In genomic region chr6:99804905-99805245, GRCm38 (mm10) we compare ENCODE assay signal across 9 mouse cellular contexts.
DNase-seq lines count a peak whose midpoint lies in the region; ATAC-seq and TF ChIP-seq lines count a peak whose summit lies in the region.
"Had no signal": no experiment of that assay in that cellular context is flagged by ENCODE, and none has a peak within 500 bp of the region (broad histone marks: within the 10 kb centered on the region; RNA-seq: fewer than 3 reads in every experiment).

No protein-coding gene starts in this region.

- no peak overlapping the region; the same call in 1 of the 2 replicates for H3K9ac ChIP-seq in neural tube, embryonic 11.5 days (ENCODE audit: low read length)
- no peak overlapping the region for H3K9ac ChIP-seq in intestine, postnatal 0 days (ENCODE audit: low read depth, low read length)

- no peak overlapping the region for H3K4me3 ChIP-seq in neural tube, embryonic 11.5 days (ENCODE audit: low read depth, low read length)
- no peak overlapping the region for H3K4me3 ChIP-seq in intestine, postnatal 0 days (ENCODE audit: low read depth, low read length)

- no peak for TF ChIP-seq CTCF in intestine, postnatal 0 days (IDR thresholded peaks at IDR 0.05; ENCODE audit: low read depth)

- peak overlapping the region; percentile 32 for H3K4me2 ChIP-seq in neural tube, embryonic 11.5 days (ENCODE audit: low read depth)
- peak overlapping the region; percentile 47 for H3K4me2 ChIP-seq in intestine, postnatal 0 days (replicated peaks; ENCODE audit: low read depth)

- H3K36me3 ChIP-seq in neural tube, embryonic 11.5 days (ENCODE audit: control insufficient read depth, insufficient read depth, low read length) = no peaks in the 10 kb centered on the region
- H3K36me3 ChIP-seq in intestine, postnatal 0 days (ENCODE audit: control insufficient read depth, insufficient read depth) = no peaks in the 10 kb centered on the region

- no peaks in the 10 kb centered on the region for H3K9me3 ChIP-seq in neural tube, embryonic 11.5 days (ENCODE audit: control insufficient read depth, low read length)
- H3K9me3 ChIP-seq in intestine, postnatal 0 days (ENCODE audit: control insufficient read depth) = no peaks in the 10 kb centered on the region

- 0 out of 2 replicates have a peak, but pooled peaks have one; percentile 15 for ATAC-seq in neural tube, embryonic 11.5 days (ENCODE audit: insufficient read depth, low FRiP score, low TSS enrichment)
- ATAC-seq in intestine, postnatal 0 days = peak; percentile 14; the same call in 1 of the 2 replicates

- H3K27me3 ChIP-seq in neural tube, embryonic 11.5 days (ENCODE audit: control insufficient read depth, insufficient read depth, low read length) = no peaks in the 10 kb centered on the region
- H3K27me3 ChIP-seq in intestine, postnatal 0 days (replicated peaks; ENCODE audit: control insufficient read depth, insufficient read depth, low read length) = no peaks in the 10 kb centered on the region

- intact Hi-C loops in heart, postnatal 36 days (cut with DNase I) = loop anchor here (1.0 to 5.0 kb wide), 7 partner anchors 97 to 1072 kb away; partner anchors contain the start of gene Rybp

- WGBS in neural tube, embryonic 11.5 days = 48% methylated on average over 10 of the region's 10 CpGs
- WGBS in intestine, postnatal 0 days = 18% methylated on average over 10 of the region's 10 CpGs

- DNase-seq in heart, adult 11 months = peak; percentile 89
- no peak for DNase-seq in heart, postnatal 36 days
- DNase-seq in neural tube, embryonic 11.5 days (ENCODE audit: low spot score) = no peak
- no peak for DNase-seq in neural tube, embryonic 10.5 days (ENCODE audit: extremely low spot score, low spot score)
- DNase-seq in testis, postnatal 10 days (ENCODE audit: low spot score) = peak; percentile 46
- DNase-seq in lung, adult 18-20 months = no peak
- no peak for DNase-seq in thymus, postnatal 14 days

- 0 out of 2 replicates have a peak, but pooled peaks cover 5% of the 10 kb centered on the region for H3K4me1 ChIP-seq in neural tube, embryonic 11.5 days (ENCODE audit: control insufficient read depth, insufficient read depth, low read length)
- H3K4me1 ChIP-seq in intestine, postnatal 0 days (replicated peaks; ENCODE audit: control insufficient read depth, insufficient read depth, low read length) = 0 out of 2 replicates have a peak, but pooled peaks cover 5% of the 10 kb centered on the region

- H3K27ac ChIP-seq in neural tube, embryonic 11.5 days (ENCODE audit: low read depth, low read length) = no peak overlapping the region
- no peak overlapping the region for H3K27ac ChIP-seq in intestine, postnatal 0 days (ENCODE audit: low read depth, low read length)
- H3K27ac ChIP-seq: layer of hippocampus, adult 2 months had no signal

Comparison
In these comparisons a context has a peak if more than half of its experiments do, and no peak if none do; other contexts are left out.
1. DNase-seq: peak in heart, adult 11 months (single experiment) and testis, postnatal 10 days (single experiment); none in heart, postnatal 36 days (0 of 2), neural tube, embryonic 11.5 days (single experiment), neural tube, embryonic 10.5 days (single experiment), lung, adult 18-20 months (0 of 2) and thymus, postnatal 14 days (single experiment).